Mouse (Mus musculus) CD4-positive naive resting alpha-beta T cell, adult 57 days (primary cell): Measurements from ENCODE around the gene Pcsk7. TPM values are rescaled to one million over a fixed set of nuclear protein-coding genes. Genes with fewer than 3 reads are reported as not detected.

ENCODE experiments used
- total RNA-seq: library from RNA; stranded (reverse); gene quantifications from one replicate; pipeline ENCODE4 v1.2.4, GENCODE M21; 2023

Gene Pcsk7
- total RNA-seq: 82.0 TPM

DNA sequence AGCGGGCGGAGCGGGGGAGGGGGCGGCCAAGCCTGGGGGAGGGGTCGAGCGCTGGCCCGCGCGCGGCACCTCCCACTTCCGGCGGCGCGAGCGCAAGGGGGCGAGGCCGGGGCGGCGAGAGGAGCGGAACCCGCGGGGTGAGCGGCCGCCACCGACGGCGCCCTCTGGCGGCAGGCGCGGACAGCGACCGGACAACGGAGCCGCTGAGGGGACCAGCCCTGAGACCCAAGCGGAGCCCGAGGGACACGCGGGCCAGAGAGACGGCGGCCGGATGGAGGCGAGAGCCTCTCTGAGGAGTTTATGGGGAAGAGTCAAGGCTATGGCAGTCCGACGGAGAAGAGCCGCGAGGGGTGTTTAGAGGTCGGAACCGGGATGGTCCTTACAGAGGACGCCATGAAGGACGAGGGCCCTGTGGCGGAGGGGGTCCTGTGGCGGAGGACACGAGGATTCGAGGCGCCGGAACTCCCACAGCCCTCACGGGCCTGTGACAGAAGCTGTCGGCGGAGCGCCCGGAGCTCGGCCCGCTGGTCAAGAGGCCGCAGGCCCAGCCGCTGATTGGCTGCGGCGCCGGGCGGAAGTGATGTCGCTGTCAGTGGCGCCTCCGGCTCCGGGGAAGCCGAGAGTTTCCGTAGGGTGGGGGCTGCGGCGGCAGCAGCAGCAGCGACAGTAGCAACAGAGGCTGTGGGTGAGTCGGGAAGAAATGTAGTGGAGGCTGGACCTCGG, at the start of gene Pcsk7, which contains the start of gene Rnf214:
Gene Pcsk7, plus strand, starts transcription at position 143 of the 723 bp plus-strand sequence.
Gene Rnf214, minus strand, starts transcription at position 557 of the 723 bp plus-strand sequence.

DNA sequence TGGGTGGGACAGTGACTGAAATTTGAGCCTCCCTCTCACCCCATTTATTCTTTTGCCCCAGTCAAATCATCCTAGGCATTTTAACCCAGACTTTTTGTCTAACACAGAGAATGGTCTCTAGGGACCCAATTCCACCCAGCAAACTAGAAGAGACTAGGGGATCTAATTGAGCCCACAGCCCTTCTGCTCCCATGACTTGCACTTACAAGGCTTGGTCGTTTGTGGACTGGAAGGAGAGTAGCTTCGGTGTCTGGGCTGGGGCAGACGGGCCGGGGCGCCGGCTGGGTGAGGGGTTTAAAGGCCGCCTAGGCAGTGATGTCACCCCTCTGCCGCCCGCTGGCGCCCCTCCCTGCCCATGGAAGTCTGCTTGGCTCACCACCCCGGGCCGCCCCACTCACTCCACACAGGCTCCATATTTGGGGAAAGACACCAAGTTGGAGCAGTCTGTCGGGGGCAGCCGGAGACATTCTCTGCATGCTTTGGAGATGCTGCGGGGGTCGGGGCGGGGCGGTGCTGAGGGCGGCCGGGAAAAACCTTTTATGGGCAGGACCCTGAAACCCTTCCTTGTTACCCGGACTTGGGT, 29.4 kb downstream of the Pcsk7 start, which contains the start of gene Tagln:
Gene Tagln, minus strand, starts transcription at position 431 of the 583 bp plus-strand sequence.

DNA sequence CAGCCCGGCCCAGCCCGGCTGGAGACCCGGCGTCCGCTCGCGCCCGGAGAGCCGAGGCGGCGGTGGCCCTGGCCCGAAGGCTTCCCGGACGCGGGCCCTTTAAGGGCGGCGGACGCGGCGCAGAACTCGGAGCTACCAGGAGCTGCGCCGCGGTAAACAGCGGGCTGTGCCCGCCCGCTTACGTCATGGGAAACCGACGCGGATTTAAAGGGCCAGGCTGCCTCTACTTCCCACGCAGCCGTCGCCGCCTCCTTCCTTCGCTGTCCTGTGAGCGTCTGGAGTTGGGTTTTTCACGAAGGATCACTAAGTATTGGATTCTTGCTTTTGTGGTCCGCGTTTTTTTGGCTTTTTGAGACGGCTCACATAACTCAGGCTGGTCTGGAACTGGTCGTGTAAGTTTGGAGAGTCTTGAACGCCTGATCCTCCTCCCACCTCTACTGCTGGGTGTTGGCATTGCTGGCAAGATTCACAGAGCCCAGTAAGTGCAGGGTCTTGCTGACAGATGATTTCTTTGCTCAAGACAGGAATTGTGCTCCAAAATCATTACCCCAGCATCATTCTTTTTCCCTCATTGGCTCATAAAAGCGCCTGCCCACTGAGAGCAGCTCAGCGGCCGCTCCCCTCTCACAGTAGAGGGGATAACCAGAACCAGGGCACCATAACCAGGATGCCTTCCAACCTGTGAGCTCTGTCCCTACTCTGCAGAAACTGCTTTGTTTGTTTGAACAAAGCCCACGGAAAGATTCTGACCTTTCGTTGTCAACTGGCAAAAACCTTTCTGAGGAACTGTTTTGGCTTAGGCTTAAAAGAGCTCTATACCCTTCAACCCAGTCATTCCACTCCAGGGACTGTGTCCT, 49.0 kb downstream of the Pcsk7 start, which contains the start of gene Sidt2:
Gene Sidt2, minus strand, starts transcription at position 152 of the 857 bp plus-strand sequence.

Other genes with a start within 250 kb of the Pcsk7 start
- gene Cep164, start 77.8 kb upstream of the Pcsk7 start, total RNA-seq: 40.9 TPM
- 0.44 TPM for gene Bace1, start 67.9 kb upstream of the Pcsk7 start, total RNA-seq
- 27.1 TPM for gene Rnf214, start 414 bp downstream of the Pcsk7 start, total RNA-seq
- gene Tagln, start 29.6 kb downstream of the Pcsk7 start, total RNA-seq: 4.0 TPM
- 378 TPM for gene Sidt2, start 48.8 kb downstream of the Pcsk7 start, total RNA-seq
- gene Pafah1b2, start 106.2 kb downstream of the Pcsk7 start, total RNA-seq: 61.5 TPM
- gene Sik3, start 106.3 kb downstream of the Pcsk7 start, total RNA-seq: 62.4 TPM